Mouse (Mus musculus) kidney, postnatal 25 days (tissue): Measurements from ENCODE around the gene Gng2.
"Not testable (repeated sequence)": the region's sequence is repeated elsewhere in the genome, so short reads cannot be mapped to it uniquely, and the experiment has no call there.

Experiments used
- DNase-seq, 2 experiments: peaks; one replicate each; pipeline ENCODE4 v3.0.0; 2021; ENCODE audit warnings: mixed read lengths in 2 of 2

Gng2 gene

DNA sequence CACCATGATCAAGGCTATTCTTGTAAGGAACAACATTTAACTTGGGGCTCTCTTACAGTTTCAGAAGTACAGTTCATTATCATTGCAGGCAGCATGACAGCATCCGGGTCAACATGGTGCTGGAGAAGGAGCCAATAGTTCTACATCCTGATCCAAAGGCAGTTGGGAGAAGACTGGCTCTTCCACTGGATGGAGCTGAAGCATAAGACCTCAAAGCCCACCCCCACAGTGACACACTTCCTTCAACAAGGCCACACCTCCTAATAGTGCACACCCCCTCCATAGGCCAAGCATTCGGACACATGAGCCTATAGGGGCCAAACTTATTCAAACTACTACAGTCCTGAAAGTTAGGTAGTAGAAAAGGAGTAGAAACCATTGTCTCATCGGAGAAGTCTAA, 42.3 kb downstream of the Gng2 start:
- no peak for DNase-seq

DNA sequence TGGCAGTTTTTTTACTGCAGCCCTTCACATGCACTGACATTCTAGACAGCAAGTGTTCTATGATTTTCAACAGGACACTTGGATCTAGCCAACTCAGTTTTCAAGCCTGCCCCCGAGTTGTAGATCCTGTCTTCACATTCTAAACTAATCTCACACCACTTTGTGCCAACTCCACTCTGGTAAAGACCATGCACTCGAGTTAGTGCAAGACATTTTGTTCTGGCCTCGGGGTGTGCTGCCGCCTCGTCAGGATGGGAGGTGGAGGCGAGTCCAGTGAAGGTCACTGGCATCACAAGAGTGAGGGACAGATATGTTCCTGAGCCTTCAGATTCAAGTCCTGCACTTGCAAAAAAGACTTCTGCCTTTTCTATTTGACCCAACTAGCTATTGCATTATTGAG, 44.1 kb downstream of the Gng2 start:
- DNase-seq = no peak

DNA sequence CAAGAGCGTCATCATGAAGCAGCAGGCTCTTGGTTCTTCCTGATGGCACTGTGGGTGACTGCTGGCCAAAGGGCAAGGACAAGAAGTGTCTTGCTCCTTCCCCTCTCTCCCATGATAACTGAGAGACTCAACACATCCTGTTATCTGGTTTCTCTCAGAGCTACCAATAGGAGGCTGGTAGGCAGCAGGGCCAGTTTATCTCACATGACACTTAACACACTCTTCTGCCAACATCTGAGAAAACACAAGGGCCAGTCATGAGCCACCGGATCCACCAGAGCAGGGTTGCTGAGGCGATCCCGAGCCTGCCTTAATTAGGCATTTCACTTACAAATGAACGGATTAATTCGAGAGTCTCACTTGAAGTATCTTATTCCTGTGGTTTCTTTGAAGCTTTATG, 49.5 kb downstream of the Gng2 start:
- no peak for DNase-seq

DNA sequence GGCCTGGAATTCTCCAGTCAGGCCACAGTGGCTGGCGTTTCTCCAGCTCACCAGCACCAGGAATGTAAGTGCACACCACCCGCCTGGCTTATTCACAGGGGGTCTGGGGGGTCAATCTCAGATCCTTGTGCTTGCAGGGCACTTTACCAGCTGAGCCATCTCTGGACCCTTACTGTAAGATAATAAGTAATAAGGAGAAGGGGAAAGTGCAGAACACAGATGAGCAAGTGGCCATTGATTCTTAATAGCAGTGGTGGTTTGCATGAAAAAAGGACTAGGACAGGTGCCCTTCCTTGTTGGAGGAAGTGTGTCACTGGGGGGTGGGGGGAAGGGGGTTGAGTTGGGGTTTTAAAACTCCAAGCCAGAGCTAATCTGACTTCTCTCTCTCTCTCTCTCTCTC, 50.3 kb downstream of the Gng2 start:
- no peak for DNase-seq

DNA sequence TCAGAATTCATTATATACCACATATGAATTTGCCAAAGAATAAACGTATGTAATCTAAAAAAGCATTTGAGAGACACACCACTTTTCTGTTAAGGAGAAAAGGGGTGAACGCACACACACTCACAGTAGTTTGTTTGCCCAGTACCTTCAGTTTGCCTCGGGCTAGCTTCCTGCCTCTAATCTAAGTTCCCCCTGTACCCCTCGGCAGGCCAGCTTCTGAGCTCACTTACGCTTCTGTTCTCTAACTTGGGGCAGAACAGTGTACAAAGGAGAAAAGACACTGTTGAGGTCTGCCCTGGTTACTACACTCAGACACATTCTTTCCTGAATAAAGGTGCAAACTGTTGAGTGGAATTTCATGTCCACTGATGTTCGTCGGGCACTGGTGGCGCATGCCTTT, 51.1 kb downstream of the Gng2 start:
- DNase-seq = no peak

DNA sequence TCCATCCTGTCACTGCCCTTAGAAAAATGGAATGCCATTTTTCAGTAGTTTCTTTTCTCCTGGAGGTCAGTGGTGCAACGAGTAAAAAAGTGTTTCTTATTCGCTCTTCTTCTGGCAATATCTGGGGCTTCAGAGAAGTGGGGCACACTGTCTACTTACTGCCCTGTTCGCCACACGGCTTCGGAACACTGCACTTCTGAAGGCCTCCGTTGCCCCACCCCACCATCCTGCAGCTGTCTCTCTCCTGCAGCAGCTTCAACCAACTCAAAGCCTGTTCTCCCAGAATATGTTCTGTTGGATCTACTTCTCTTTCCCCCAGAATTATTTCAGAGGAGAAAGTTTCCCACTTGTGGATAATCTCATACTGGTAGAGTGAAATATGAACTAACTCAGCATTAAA, 52.3 kb downstream of the Gng2 start:
- no peak for DNase-seq

DNA sequence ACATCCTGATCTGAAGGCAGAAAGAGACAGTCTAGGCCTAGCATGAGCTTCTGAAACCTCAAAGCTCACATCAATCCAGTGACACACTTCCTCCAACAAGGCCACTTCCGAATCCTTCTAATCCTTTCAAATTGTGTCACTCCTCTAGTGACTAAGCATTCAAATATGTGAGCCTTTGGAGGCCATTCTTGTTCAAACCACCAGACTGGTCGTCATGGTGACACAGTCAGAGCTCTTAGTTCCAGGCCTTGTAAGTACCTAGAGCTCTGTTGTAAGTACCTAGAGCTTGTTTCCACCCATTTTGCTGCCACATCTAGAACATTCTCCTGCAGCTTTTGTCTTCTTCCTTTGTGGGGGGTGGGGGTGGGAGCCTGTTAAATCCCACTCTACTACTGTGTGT, 53.3 kb downstream of the Gng2 start:
- no peak for DNase-seq

DNA sequence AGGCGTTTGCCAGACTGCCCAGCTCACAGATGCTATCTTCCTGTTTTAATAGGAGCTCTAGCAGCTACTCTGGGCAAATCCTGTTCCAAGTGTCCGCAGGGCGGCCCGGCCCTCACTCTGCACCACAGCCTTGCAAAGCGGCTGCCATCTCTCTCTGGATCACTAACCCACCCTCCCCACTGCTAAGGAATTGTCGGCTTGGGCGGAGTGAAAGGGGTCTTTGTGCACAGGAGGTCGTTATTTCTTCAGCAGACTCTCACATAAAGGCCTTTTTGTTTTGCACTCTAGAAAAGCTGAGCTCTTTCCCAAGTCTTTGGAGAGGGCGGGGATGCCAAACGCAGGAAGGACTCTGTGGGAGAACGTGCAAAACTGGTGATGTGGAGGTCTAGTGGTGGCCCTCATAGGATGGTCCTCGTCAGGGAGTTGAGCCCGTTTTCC, 57.2 kb downstream of the Gng2 start:
- DNase-seq = no peak

DNA sequence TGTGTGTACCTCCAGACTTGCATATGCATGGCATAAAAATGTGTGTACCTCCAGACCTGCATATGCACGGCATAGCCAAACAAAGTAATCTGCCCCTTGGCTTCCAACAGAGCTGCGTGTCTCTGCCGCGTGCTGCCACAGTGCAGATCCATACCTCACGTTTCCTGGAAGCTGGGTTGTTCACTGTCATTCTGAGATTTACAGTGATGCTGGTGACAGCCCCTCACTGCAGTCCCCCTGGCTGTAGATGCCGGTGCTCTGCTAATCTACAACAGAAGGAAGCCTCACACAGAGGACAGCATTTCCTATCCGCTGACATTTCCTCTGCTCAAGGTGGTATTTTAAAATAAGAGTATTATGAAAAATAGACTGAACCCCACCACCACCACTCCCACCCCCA, 57.6 kb downstream of the Gng2 start:
- DNase-seq = no peak

DNA sequence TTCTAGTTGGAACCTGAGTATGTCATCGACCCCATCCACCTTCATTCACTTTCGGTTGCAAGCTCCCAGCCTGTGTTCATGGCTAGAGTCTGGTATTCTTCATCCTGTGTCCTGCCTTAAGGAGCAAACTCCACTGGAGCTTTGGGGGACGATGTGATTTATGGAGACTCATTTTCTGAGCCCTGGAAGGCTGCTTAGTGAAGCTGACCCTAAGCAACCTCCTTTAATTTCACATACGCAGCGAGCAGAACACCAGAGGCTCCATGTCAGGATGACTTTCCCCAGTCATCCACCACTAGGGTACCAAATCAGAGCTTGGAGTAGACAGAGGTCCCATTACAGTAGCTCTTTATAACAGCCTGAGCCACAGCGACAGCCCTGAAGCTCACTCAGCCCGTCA, 59.9 kb downstream of the Gng2 start:
- no peak for DNase-seq

DNA sequence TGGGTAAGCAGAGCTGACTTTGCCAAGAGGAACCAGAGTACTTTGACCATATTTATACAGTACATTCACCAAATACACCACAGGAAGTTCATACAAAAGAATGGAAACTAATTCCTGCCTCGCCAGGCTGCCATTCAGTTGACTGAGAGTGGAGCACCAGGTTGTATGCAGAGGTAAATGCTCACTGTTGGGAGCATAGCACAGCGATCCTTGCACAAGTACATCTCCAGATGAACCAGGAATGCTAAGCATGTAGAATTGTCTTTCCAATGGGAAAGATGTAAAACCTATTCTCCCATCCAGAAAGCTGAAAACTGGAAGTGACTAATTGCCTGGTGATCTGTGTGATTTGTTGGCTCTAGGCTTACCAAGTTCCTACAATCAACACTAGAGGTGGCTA, 61.1 kb downstream of the Gng2 start:
- DNase-seq = no peak

DNA sequence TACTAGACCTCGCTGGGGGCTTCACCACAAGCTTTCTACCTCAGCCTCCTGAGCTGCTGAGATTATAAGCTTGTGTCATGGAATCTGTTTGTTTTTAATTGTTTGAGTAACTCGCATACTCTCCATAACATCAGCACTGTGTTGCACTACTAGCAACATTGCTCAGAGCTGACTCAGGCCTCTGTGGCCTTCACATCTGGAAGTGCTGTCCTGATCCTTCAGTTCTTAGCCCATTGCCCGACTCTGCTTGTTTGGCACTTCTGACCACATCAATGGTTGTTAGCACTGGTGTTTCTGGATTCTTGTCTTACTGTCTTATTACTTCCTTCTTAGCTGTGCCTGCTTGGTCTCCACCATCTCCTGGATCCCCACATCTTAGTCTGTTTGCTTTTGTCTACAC, 64.5 kb downstream of the Gng2 start:
- no peak for DNase-seq

DNA sequence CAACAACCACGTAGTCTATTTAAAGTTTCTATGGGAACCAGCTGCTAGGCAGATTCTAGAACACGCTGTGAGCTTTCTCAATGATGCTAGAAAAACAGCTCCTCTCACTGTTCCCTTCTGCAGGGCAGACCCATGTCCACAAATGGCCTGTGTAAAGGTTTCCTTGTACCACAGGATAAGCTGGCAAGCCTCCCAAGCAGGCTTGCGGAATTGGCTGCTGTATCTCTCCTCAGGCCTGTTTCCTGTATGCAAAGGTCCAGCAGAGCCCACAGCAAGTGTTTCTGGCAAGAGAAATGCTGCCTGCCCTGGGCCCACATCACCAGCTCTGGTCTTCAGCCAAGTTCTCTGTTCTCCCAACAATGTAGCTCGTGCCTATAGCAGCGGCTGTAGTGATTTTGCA, 71.8 kb downstream of the Gng2 start:
- peak; percentile 74 to 82 for DNase-seq

DNA sequence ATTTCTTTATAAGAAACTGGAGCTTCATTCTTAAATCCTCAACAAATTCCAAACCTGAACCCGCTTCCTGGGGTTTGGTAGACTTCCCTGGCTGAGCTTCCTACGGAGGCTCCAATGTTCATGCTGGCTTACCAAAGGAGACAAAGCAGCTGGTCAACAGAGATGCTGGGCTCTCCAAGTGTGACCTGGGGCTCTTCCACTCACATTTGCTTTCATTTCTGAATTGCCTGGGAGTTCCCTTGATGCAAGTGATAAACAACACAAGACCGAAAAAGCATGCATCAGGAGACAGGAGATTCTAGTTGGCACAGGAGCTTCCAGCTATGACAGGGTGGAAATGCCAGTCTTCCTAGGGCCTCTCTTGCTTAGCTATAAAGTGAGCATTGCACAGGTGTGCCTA, 72.6 kb downstream of the Gng2 start:
- no peak for DNase-seq

DNA sequence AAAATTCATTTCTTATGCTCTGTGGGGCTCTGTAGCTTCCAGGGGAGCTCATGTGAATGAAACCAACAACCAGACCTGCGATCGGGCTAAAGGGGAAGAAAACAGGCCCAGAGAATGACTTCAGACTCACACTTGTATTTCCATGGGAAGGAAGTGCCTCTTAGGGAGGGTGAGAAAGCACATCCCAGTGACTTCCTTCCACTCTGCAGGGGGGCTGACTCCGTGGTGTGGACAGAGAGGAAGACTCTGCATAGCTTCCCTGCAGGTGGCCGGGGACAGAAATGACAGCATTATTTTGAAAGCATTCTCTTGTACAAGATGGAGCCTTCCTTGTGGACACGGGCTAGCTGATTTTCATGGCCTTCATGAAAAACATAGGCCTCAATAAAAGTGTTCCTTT, 73.4 kb downstream of the Gng2 start:
- peak in 1 of 2 experiments; percentile 20 for DNase-seq

DNA sequence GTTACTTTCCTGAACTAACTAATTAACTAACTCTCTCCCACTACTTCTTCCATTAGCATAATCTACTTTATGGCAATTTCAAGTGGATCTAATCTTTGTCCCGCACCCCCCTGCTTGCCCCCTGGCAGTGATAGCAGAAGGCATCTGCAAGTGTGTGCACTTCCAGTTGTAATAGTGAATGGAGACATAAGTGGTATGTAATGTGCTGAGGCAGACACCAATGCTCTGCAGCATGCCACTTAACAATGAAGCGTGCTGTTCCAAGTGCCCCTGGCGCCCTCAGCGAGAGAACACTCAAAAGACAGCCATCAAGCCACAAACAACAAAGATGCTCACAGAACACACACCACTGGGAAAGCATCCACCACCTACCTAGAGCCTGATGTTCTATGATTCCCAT, 76.9 kb downstream of the Gng2 start:
- no peak for DNase-seq

DNA sequence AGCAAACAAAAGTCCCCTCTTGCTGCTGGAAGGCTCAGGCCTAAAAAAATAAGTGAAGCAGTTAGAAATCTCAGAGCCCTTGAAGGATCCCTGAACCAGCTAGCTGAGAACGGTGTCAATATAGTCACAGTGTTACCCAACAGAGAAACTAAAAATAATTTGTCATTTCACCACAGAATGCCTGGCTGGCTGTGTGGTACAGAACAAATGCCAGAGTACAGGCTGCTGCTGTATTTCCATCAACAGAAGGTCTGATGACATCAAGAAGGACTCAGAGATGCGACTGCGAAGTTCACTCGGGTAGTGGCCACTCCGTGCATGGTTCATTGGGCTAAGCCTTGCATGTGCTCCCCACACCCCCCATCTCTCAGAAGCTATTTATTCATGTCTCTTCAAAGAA, 89.9 kb downstream of the Gng2 start:
- no peak for DNase-seq

DNA sequence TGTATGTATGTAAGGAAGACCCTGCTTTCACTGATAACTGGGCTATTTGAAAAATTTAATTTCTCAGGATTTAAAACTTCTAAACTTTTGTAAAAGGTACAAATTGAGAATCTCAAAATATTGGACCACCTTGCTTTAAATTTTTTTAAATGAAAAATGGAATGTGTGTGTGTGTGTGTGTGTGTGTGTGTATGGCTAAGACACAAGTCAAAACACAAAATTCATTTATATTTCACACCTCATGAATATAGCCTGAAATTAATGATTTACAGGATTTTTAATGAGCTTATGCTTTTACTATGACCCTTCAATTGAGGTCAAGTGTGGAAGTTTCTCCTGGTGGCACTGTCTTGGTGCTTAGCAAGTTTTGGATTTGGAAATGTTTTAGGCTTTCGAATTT, 93.0 kb downstream of the Gng2 start:
- peak in 1 of 2 experiments; percentile 50 for DNase-seq

DNA sequence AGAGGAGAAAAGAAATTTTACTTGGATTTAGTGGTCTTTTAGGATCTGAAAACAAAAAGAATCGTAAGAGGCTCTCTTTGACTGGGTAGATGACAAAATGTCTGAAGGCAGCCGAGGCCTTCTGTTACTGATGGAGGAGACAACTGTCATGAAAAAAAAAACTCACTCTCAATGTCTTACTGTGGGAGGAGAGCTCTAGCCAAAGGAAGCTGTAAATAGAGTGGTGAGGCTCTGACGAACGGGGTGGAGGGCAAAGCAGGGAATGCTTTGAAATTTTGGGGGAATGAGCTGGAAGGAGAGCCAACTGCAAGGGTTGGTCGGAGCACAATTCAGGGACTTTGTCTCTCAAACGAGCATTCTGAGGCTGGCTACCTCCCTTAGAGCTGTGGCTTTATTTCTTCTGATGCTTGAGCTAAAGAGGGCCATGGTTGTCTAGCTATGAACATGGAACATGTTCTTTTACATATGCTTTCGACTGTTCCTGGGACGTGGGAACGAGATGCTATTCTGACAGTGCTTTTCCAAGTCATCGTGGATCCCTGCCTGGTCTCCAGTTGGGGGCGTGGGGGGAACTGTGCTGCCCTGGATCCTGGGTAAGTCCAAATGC, 103.1 kb downstream of the Gng2 start:
- DNase-seq = no peak

DNA sequence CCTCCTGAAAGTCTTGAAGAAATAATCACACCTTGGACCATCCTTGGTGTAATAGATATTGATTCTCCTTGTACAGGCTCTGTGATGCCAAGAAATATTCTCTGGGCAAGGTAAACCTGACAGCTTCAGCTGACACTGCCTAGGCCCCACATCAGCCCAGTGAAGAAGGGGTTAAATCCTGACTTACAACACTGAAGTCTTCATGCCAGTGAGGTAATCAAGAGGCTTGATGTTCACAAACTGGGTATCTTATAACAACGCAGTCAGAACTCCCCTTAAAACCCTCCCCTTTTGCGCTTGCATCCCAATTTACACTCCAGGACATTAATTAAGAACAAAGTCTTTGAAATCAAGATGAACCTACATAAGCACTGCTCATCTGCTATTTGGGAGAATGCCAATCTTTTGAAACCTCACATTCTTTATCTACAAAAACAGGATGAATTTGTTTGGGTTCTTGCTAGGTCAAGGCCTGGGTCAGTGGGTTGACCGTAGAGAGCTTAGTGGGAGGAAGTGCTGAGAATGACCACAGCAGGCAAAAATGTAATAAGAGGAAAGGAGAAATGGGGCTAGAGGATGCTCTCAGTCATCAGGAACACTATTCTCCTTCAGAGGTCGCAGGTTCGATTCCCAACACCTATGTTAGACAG, 110.0 kb downstream of the Gng2 start:
- DNase-seq = peak in 1 of 2 experiments; percentile 28

DNA sequence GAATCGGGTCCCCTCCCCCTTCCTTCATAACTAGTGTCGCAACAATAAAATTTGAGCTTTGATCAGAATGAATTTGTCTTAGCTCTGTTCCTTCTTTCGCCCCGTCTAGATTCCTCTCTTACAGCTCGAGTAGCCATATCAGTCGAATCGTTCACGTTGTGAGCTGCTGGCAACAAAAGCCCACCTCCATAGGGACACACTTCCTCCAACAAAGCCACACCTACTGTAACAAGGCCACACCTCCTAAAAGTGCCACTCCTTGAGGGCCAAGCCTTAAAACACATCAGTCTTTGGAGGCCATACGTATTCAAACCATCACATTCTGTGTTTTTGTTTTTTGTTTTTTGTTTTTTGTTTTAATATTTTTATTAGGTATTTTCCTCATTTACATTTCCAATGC, 112.3 kb downstream of the Gng2 start:
- not testable (repeated sequence) for DNase-seq

DNA sequence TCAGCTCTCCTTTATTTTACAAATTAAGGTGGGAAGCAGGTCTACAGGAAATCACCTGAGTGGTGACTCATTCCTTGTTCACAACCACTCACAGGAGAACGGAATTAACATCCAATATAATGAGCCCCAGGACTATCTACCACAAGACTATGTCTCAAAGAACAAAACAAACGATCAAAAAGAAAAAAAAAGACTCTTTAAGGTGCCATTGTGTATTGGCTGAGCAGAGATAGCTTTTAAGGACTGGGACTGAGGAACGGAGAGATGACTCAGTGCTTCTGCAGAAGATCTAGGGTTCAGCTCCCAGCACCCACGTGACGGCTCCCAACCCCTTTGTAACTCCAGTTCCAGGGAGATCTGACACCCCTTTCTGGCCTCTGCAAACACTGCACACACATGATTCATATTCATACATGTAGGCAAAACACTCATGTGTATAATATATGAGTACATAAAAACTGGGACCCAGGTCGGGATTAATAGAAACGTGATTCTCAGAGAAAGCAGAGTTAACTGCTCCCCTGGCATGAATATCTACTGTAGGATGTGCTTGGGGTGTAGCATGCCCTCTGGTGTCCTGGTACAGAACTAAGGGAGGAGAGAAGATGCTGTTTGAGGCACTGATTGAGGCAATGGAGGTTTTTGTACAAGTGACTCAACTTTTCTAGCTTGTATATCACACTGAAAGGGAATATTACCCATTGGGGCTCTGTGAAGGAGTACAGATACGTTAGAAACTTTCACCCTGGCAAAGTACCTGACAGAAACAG, 115.9 kb downstream of the Gng2 start:
- no peak for DNase-seq

DNA sequence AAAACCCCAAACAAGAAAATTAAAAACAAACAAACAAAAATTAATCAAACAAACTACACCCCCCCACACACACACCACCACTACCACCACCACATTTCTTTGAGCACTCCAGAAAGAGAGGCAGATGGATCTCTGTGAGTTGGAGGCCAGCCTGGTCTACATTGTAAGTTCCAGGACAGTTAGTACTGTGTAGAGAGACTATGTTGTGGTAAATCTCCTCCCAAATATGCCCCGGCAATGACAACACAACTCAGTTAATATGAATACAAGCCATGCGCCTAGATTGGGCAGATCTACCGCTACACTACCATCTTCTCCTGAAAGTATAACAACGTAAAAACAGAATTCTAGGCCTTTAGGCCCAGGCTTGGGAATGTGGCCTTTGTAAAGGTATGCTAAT, 117.1 kb downstream of the Gng2 start:
- DNase-seq = no peak
